Mouse (Mus musculus): ENCODE measurements around the gene Slc38a8.

- TF ChIP-seq CTCF (IDR thresholded peaks at IDR 0.05; ENCODE audit: borderline replicate concordance, control insufficient read depth, extremely low read depth, insufficient read depth, low read length, poor library complexity) (no peak), POLR2A (IDR thresholded peaks at IDR 0.05; ENCODE audit: control insufficient read depth, extremely low read depth, insufficient read depth, low read length, poor library complexity) (no peak)
These were observed 27.3 kb upstream of the Slc38a8 start for GRCm38 (mm10) chr8:119528762-119529161.

Data from thymus, adult 2 months (tissue).